Mouse (Mus musculus): ENCODE measurements around the gene Zhx3.

GRCm38 (mm10) chr2:160901656-160902412 is 29.0 kb upstream of the Zhx3 start:
- TF ChIP-seq CTCF (IDR thresholded peaks at IDR 0.05; ENCODE audit: borderline replicate concordance, control insufficient read depth, extremely low read depth, insufficient read depth, low read length, poor library complexity) (no peak), POLR2A (IDR thresholded peaks at IDR 0.05; ENCODE audit: control insufficient read depth, extremely low read depth, insufficient read depth, low read length, poor library complexity) (no peak)

All from thymus, adult 2 months (tissue).